Mouse (Mus musculus) C2C12 (cell line): ENCODE measurements around the gene Aph1c.

Source experiments
- CEBPB ChIP-seq: IDR thresholded peaks from one replicate; pipeline ENCODE4 v1.6.1; 2011; ENCODE audit warnings: low read depth, mild to moderate bottlenecking, control low read depth, moderate library complexity
- CTCF ChIP-seq: IDR thresholded peaks from one replicate; pipeline ENCODE4 v1.5.1; 2011; ENCODE audit not compliant: control insufficient read depth, insufficient read depth, insufficient read length
- FOSL1 ChIP-seq: IDR thresholded peaks from one replicate; pipeline ENCODE4 v1.8.0; 2011; ENCODE audit warnings: mild to moderate bottlenecking, low read length; ENCODE audit not compliant: poor library complexity, insufficient read depth, severe bottlenecking
- MAX ChIP-seq: IDR thresholded peaks from one replicate; pipeline ENCODE4 v1.6.1; 2011; ENCODE audit warnings: mild to moderate bottlenecking, control low read depth
- MYOG ChIP-seq: IDR thresholded peaks from one replicate; pipeline ENCODE4 v1.6.1; 2011; ENCODE audit not compliant: control insufficient read depth, insufficient read length; ENCODE audit errors: extremely low read depth
- USF1 ChIP-seq: IDR thresholded peaks from one replicate; pipeline ENCODE4 v1.6.1; 2011; ENCODE audit warnings: low read depth, mild to moderate bottlenecking, control low read depth, moderate library complexity

GRCm38 (mm10) chr9:66825990-66826389 is 8.5 kb downstream of the Aph1c start:
- TF ChIP-seq CTCF (no peak), MYOG (no peak), USF1 (no peak), MAX (no peak), CEBPB (no peak), FOSL1 (no peak)
